In genomic region chr19:46755066-46755465, GRCm38 (mm10) we compare ENCODE assay signal across 9 mouse cellular contexts. TPM values are rescaled to one million over a fixed set of nuclear protein-coding genes. Genes with fewer than 3 reads are reported as not detected.
A peak's percentile ranks its signal among the peaks of the same experiment; 100 is the strongest.
DNase-seq lines count a peak whose midpoint lies in the region; ATAC-seq and TF ChIP-seq lines count a peak whose summit lies in the region.
"Had no signal": no experiment of that assay in that cellular context is flagged by ENCODE, and none has a peak within 500 bp of the region (broad histone marks: within the 10 kb centered on the region; RNA-seq: fewer than 3 reads in every experiment).

No protein-coding gene starts in this region.

- no peak overlapping the region for H3K27ac ChIP-seq in stomach, postnatal 0 days (replicated peaks)
- H3K27ac ChIP-seq: hindbrain, embryonic 15.5 days had no signal

- no peaks in the 10 kb centered on the region for H3K36me3 ChIP-seq in stomach, postnatal 0 days (ENCODE audit: control insufficient read depth, insufficient read depth, low read length)
- H3K36me3 ChIP-seq: hindbrain, embryonic 15.5 days had no signal

- intact Hi-C loops in left cerebral cortex, postnatal 10 days (cut with DNase I), result no loop called here

- peak; percentile 33 for DNase-seq in gastrocnemius, adult 18-20 months (ENCODE audit: low spot score)
- DNase-seq in gastrocnemius, postnatal 25 days, result no peak
- peak; percentile 9 to 62 for DNase-seq in urinary bladder, adult 18-20 months (ENCODE audit: low spot score in 2 of 2)
- DNase-seq in urinary bladder, postnatal 10 days (ENCODE audit: low spot score), result no peak
- DNase-seq in kidney, postnatal 10 days, result peak; percentile 75
- DNase-seq in stomach, postnatal 0 days (ENCODE audit: low spot score), result peak; percentile 66
- DNase-seq in left cerebral cortex, postnatal 10 days (ENCODE audit: extremely low spot score in 1 of 2, low spot score in 2 of 2), result no peak
- no peak for DNase-seq in layer of hippocampus, postnatal 14 days (ENCODE audit: low spot score in 2 of 2)

- no peaks in the 10 kb centered on the region for H3K27me3 ChIP-seq in stomach, postnatal 0 days (ENCODE audit: control insufficient read depth, insufficient read depth, low read length)

- WGBS in stomach, postnatal 0 days, result 53% methylated on average over 9 of the region's 9 CpGs

- no peaks in the 10 kb centered on the region for H3K9me3 ChIP-seq in stomach, postnatal 0 days (ENCODE audit: control insufficient read depth, low read length)
- H3K9me3 ChIP-seq: hindbrain, embryonic 15.5 days had no signal

- H3K4me2 ChIP-seq in stomach, postnatal 0 days (replicated peaks; ENCODE audit: low read depth), result no peak overlapping the region
- H3K4me2 ChIP-seq: hindbrain, embryonic 15.5 days had no signal

- 0 out of 2 replicates have a peak, but pooled peaks have one; percentile 24 for ATAC-seq in stomach, postnatal 0 days (ENCODE audit: low FRiP score, low TSS enrichment)

- no peak overlapping the region for H3K4me3 ChIP-seq in stomach, postnatal 0 days (ENCODE audit: low read depth, low read length)
- H3K4me3 ChIP-seq: hindbrain, embryonic 15.5 days had no signal

- H3K9ac ChIP-seq in stomach, postnatal 0 days (ENCODE audit: low read length), result no peak overlapping the region
- H3K9ac ChIP-seq: hindbrain, embryonic 15.5 days had no signal

- no peak for TF ChIP-seq EP300 in stomach, postnatal 0 days (optimal IDR thresholded peaks at IDR 0.05)

- TF ChIP-seq CTCF in stomach, postnatal 0 days (IDR thresholded peaks at IDR 0.05; ENCODE audit: low read depth), result peak; percentile 79

- H3K4me1 ChIP-seq in stomach, postnatal 0 days (replicated peaks; ENCODE audit: control insufficient read depth, insufficient read depth), result no peaks in the 10 kb centered on the region
- H3K4me1 ChIP-seq: hindbrain, embryonic 15.5 days had no signal

RNA-seq across cellular contexts. Expression of gene Cnnm2, which starts 6.3 kb away (rescaled TPM):
- 1 to 10 TPM; 3.2 TPM for total RNA-seq in gastrocnemius, adult 18-20 months (2021)
- 1 to 10 TPM; 3.2 to 3.4 TPM for total RNA-seq in gastrocnemius, postnatal 25 days (2021)
- 2.0 and 2.1 TPM in 2 replicates for polyA plus RNA-seq in stomach, postnatal 0 days (2015; fragmentation: Nextera tagmentation; extraction: Ambion mirVana)
- 10 to 100 TPM; 25.8 to 29.4 TPM for total RNA-seq in left cerebral cortex, postnatal 10 days (2021)
- 10 to 100 TPM; 32.1 to 36.0 TPM for total RNA-seq in layer of hippocampus, postnatal 14 days (2021)

RNA-seq across cellular contexts. Expression of gene As3mt, which starts 47.8 kb away (rescaled TPM):
- total RNA-seq in gastrocnemius, adult 18-20 months (2021), result 10 to 100 TPM; 89.3 to 93.6 TPM
- 10 to 100 TPM; 87.8 to 90.3 TPM for total RNA-seq in gastrocnemius, postnatal 25 days (2021)
- 17.0 and 17.7 TPM in 2 replicates for polyA plus RNA-seq in stomach, postnatal 0 days (2015; fragmentation: Nextera tagmentation; extraction: Ambion mirVana)
- total RNA-seq in left cerebral cortex, postnatal 10 days (2021), result 10 to 100 TPM; 18.7 to 18.9 TPM
- total RNA-seq in layer of hippocampus, postnatal 14 days (2021), result 10 to 100 TPM; 16.4 to 16.7 TPM

Comparison
In these comparisons a context has a peak if more than half of its experiments do, and no peak if none do; other contexts are left out.
1. DNase-seq: peak in gastrocnemius, adult 18-20 months (single experiment), urinary bladder, adult 18-20 months (2 of 2), kidney, postnatal 10 days (single experiment) and stomach, postnatal 0 days (single experiment); none in gastrocnemius, postnatal 25 days (single experiment), urinary bladder, postnatal 10 days (single experiment), left cerebral cortex, postnatal 10 days (0 of 2) and layer of hippocampus, postnatal 14 days (0 of 2).
2. RNA of gene Cnnm2, which starts 6.3 kb away (total RNA-seq): 32.1 to 36.0 TPM in layer of hippocampus, postnatal 14 days and 25.8 to 29.4 TPM in left cerebral cortex, postnatal 10 days; 3.2 to 3.4 TPM in gastrocnemius, postnatal 25 days and 3.2 TPM in gastrocnemius, adult 18-20 months; every median in the first group is over 4 times any median in the second.
3. RNA of gene As3mt, which starts 47.8 kb away (total RNA-seq): 89.3 to 93.6 TPM in gastrocnemius, adult 18-20 months and 87.8 to 90.3 TPM in gastrocnemius, postnatal 25 days; 18.7 to 18.9 TPM in left cerebral cortex, postnatal 10 days and 16.4 to 16.7 TPM in layer of hippocampus, postnatal 14 days; every median in the first group is over 4 times any median in the second.